In genomic region chr2:152413765-152414584, GRCm38 (mm10) we compare ENCODE assay signal across 9 mouse cellular contexts. TPM values are rescaled to one million over a fixed set of nuclear protein-coding genes. Genes with fewer than 3 reads are reported as not detected.
DNase-seq lines count a peak whose midpoint lies in the region; ATAC-seq and TF ChIP-seq lines count a peak whose summit lies in the region.
"Had no signal": no experiment of that assay in that cellular context is flagged by ENCODE, and none has a peak within 500 bp of the region (broad histone marks: within the 10 kb centered on the region; RNA-seq: fewer than 3 reads in every experiment).

No protein-coding gene starts in this region.

- peak overlapping the region; percentile 71 for H3K4me3 ChIP-seq in left cerebral cortex, adult 2 months
- H3K4me3 ChIP-seq in erythroblast, embryonic 14.5 days (replicated peaks) = peak overlapping the region; percentile 90
- H3K4me3 ChIP-seq in hindbrain, embryonic 15.5 days = peak overlapping the region; percentile 96
- peak overlapping the region; percentile 86 for H3K4me3 ChIP-seq in liver, embryonic 11.5 days (ENCODE audit: low read depth, low read length)
- H3K4me3 ChIP-seq in neural tube, embryonic 12.5 days = peak overlapping the region; percentile 88

- H3K27me3 ChIP-seq in erythroblast, embryonic 14.5 days (ENCODE audit: control insufficient read depth) = no peaks in the 10 kb centered on the region
- no peaks in the 10 kb centered on the region for H3K27me3 ChIP-seq in hindbrain, embryonic 15.5 days
- no peaks in the 10 kb centered on the region for H3K27me3 ChIP-seq in liver, embryonic 11.5 days (replicated peaks; ENCODE audit: control insufficient read depth, insufficient read depth, low read length)
- H3K27me3 ChIP-seq in neural tube, embryonic 12.5 days (replicated peaks) = no peaks in the 10 kb centered on the region

- intact Hi-C loops in left cerebral cortex, adult 2 months (cut with DNase I) = loop anchor here (1.0 kb wide), 1 partner anchor 17 kb away; no protein-coding TSS in a partner anchor
- intact Hi-C loops in left cerebral cortex, postnatal 25 days (cut with DNase I) = loop anchor here (1.0 to 5.0 kb wide), 2 partner anchors 16 to 258 kb away; partner anchors contain the start of gene Sox12

- under 1% methylated on average over 85 of the region's 86 CpGs for WGBS in hindbrain, embryonic 15.5 days
- under 1% methylated on average over 86 of the region's 86 CpGs for WGBS in liver, embryonic 11.5 days
- under 1% methylated on average over 86 of the region's 86 CpGs for WGBS in neural tube, embryonic 12.5 days

- peak overlapping the region; percentile 95 for H3K27ac ChIP-seq in left cerebral cortex, adult 2 months
- H3K27ac ChIP-seq in hindbrain, embryonic 15.5 days (replicated peaks) = peak overlapping the region; percentile 98
- H3K27ac ChIP-seq in liver, embryonic 11.5 days (ENCODE audit: low read depth, low read length) = peak overlapping the region; percentile 96
- peak overlapping the region; percentile 95 for H3K27ac ChIP-seq in neural tube, embryonic 12.5 days

- TF ChIP-seq CTCF in left cerebral cortex, adult 2 months (IDR thresholded peaks at IDR 0.05) = no peak

- peak; percentile 24; the same call in 1 of the 2 replicates for ATAC-seq in hindbrain, embryonic 15.5 days (ENCODE audit: low FRiP score, low read depth)
- ATAC-seq in liver, embryonic 11.5 days (replicated peaks; ENCODE audit: low FRiP score) = peak; percentile 27
- peak; percentile 34 for ATAC-seq in neural tube, embryonic 12.5 days (ENCODE audit: low FRiP score, low read depth)

- peak overlapping the region; percentile 94 for H3K9ac ChIP-seq in hindbrain, embryonic 15.5 days
- H3K9ac ChIP-seq in liver, embryonic 11.5 days (ENCODE audit: low read depth, low read length) = peak overlapping the region; percentile 99
- H3K9ac ChIP-seq in neural tube, embryonic 12.5 days = peak overlapping the region; percentile 99

- peaks cover 56% of the 10 kb centered on the region for H3K4me1 ChIP-seq in erythroblast, embryonic 14.5 days (ENCODE audit: control insufficient read depth)
- peaks cover 47% of the 10 kb centered on the region for H3K4me1 ChIP-seq in hindbrain, embryonic 15.5 days (replicated peaks)
- H3K4me1 ChIP-seq in liver, embryonic 11.5 days (replicated peaks; ENCODE audit: control insufficient read depth, insufficient read depth, low read length) = peaks cover 27% of the 10 kb centered on the region
- H3K4me1 ChIP-seq in neural tube, embryonic 12.5 days = peaks cover 39% of the 10 kb centered on the region

- peaks cover 7% of the 10 kb centered on the region for H3K9me3 ChIP-seq in erythroblast, embryonic 14.5 days (ENCODE audit: control insufficient read depth, low read length)
- H3K9me3 ChIP-seq in hindbrain, embryonic 15.5 days = no peaks in the 10 kb centered on the region
- peaks cover 6% of the 10 kb centered on the region; the same call in 1 of the 2 replicates for H3K9me3 ChIP-seq in liver, embryonic 11.5 days (ENCODE audit: control insufficient read depth, low read length)
- no peaks in the 10 kb centered on the region for H3K9me3 ChIP-seq in neural tube, embryonic 12.5 days

- H3K36me3 ChIP-seq in erythroblast, embryonic 14.5 days (ENCODE audit: control insufficient read depth) = peaks cover 25% of the 10 kb centered on the region
- H3K36me3 ChIP-seq in hindbrain, embryonic 15.5 days = no peaks in the 10 kb centered on the region
- peaks cover 4% of the 10 kb centered on the region; the same call in 1 of the 2 replicates for H3K36me3 ChIP-seq in liver, embryonic 11.5 days (ENCODE audit: control insufficient read depth, insufficient read depth, low read length)
- H3K36me3 ChIP-seq in neural tube, embryonic 12.5 days = no peaks in the 10 kb centered on the region

- H3K4me2 ChIP-seq in hindbrain, embryonic 15.5 days = peak overlapping the region; percentile 92
- peak overlapping the region; percentile 92 for H3K4me2 ChIP-seq in liver, embryonic 11.5 days
- H3K4me2 ChIP-seq in neural tube, embryonic 12.5 days (replicated peaks) = peak overlapping the region; percentile 94

- peak in 1 of 2 experiments; percentile 35 for DNase-seq in left cerebral cortex, adult 2 months (ENCODE audit: extremely low spot score in 1 of 2, low spot score in 2 of 2)
- DNase-seq in left cerebral cortex, postnatal 25 days (ENCODE audit: low spot score in 2 of 2) = no peak
- peak; percentile 48 for DNase-seq in adrenal gland, postnatal 25 days
- peak; percentile 70 for DNase-seq in liver, embryonic 11.5 days (ENCODE audit: low spot score)
- DNase-seq in natural killer cell, adult 2 months (ENCODE audit: low spot score in 2 of 2) = no peak

RNA-seq across cellular contexts. Expression of gene Zcchc3, which starts 0.9 kb away (rescaled TPM):
- total RNA-seq in left cerebral cortex, adult 2 months (2021) = 1 to 10 TPM; 8.5 to 9.9 TPM
- 1 to 10 TPM; 9.5 to 9.9 TPM for total RNA-seq in left cerebral cortex, postnatal 25 days (2021)
- total RNA-seq in adrenal gland, postnatal 25 days (2021) = 7.6 and 8.3 TPM in 2 replicates
- 0.90 and 1.0 TPM in 2 replicates for polyA plus RNA-seq in erythroblast, embryonic 14.5 days (2012)
- 18.6 TPM in 2 replicates for polyA plus RNA-seq in hindbrain, embryonic 15.5 days (2015; fragmentation: Nextera tagmentation; extraction: Ambion mirVana)
- 41.6 and 44.6 TPM in 2 replicates for polyA plus RNA-seq in liver, embryonic 11.5 days (2014; fragmentation: Nextera tagmentation; extraction: Ambion mirVana)
- polyA plus RNA-seq in neural tube, embryonic 12.5 days (2016; fragmentation: Nextera tagmentation; extraction: Ambion mirVana) = 47.9 and 49.8 TPM in 2 replicates

RNA-seq across cellular contexts. Expression of gene 6820408C15Rik, which starts 1.4 kb away (rescaled TPM):
- total RNA-seq in left cerebral cortex, adult 2 months (2021) = 1 to 10 TPM; 2.4 to 3.0 TPM
- total RNA-seq in left cerebral cortex, postnatal 25 days (2021) = 1 to 10 TPM; 2.1 to 2.2 TPM
- not detected in 2 replicates for total RNA-seq in adrenal gland, postnatal 25 days (2021)
- polyA plus RNA-seq in erythroblast, embryonic 14.5 days (2012) = not detected in 2 replicates
- 2.2 and 2.3 TPM in 2 replicates for polyA plus RNA-seq in hindbrain, embryonic 15.5 days (2015; fragmentation: Nextera tagmentation; extraction: Ambion mirVana)
- polyA plus RNA-seq in liver, embryonic 11.5 days (2014; fragmentation: Nextera tagmentation; extraction: Ambion mirVana) = 0.31 and 1.1 TPM in 2 replicates
- polyA plus RNA-seq in neural tube, embryonic 12.5 days (2016; fragmentation: Nextera tagmentation; extraction: Ambion mirVana) = 0.53 and 0.61 TPM in 2 replicates

RNA-seq across cellular contexts. Expression of gene Sox12, which starts 16.1 kb away (rescaled TPM):
- total RNA-seq in left cerebral cortex, adult 2 months (2021) = 10 to 100 TPM; 12.8 to 15.7 TPM
- 10 to 100 TPM; 14.0 to 15.6 TPM for total RNA-seq in left cerebral cortex, postnatal 25 days (2021)
- total RNA-seq in adrenal gland, postnatal 25 days (2021) = 17.0 and 22.8 TPM in 2 replicates
- 1.4 and 2.3 TPM in 2 replicates for polyA plus RNA-seq in erythroblast, embryonic 14.5 days (2012)
- 13.8 and 14.9 TPM in 2 replicates for polyA plus RNA-seq in hindbrain, embryonic 15.5 days (2015; fragmentation: Nextera tagmentation; extraction: Ambion mirVana)
- 8.5 and 9.8 TPM in 2 replicates for polyA plus RNA-seq in liver, embryonic 11.5 days (2014; fragmentation: Nextera tagmentation; extraction: Ambion mirVana)
- 18.5 and 18.9 TPM in 2 replicates for polyA plus RNA-seq in neural tube, embryonic 12.5 days (2016; fragmentation: Nextera tagmentation; extraction: Ambion mirVana)

RNA-seq across cellular contexts. Expression of gene Nrsn2, which starts 37.5 kb away (rescaled TPM):
- 10 to 100 TPM; 74.6 to 90.8 TPM for total RNA-seq in left cerebral cortex, adult 2 months (2021)
- 10 to 100 TPM; 73.5 to 90.0 TPM for total RNA-seq in left cerebral cortex, postnatal 25 days (2021)
- 2.1 and 3.2 TPM in 2 replicates for total RNA-seq in adrenal gland, postnatal 25 days (2021)
- not detected in 2 replicates for polyA plus RNA-seq in erythroblast, embryonic 14.5 days (2012)
- 50.6 and 60.3 TPM in 2 replicates for polyA plus RNA-seq in hindbrain, embryonic 15.5 days (2015; fragmentation: Nextera tagmentation; extraction: Ambion mirVana)
- polyA plus RNA-seq in liver, embryonic 11.5 days (2014; fragmentation: Nextera tagmentation; extraction: Ambion mirVana) = 0.45 and 0.49 TPM in 2 replicates
- 14.7 and 16.5 TPM in 2 replicates for polyA plus RNA-seq in neural tube, embryonic 12.5 days (2016; fragmentation: Nextera tagmentation; extraction: Ambion mirVana)

RNA-seq across cellular contexts. Expression of gene Defb23, which starts 50.4 kb away (rescaled TPM):
- not detected for total RNA-seq in left cerebral cortex, adult 2 months (2021)
- not detected for total RNA-seq in left cerebral cortex, postnatal 25 days (2021)
- not detected in 2 replicates for total RNA-seq in adrenal gland, postnatal 25 days (2021)
- polyA plus RNA-seq in erythroblast, embryonic 14.5 days (2012) = not detected in 2 replicates
- polyA plus RNA-seq in hindbrain, embryonic 15.5 days (2015; fragmentation: Nextera tagmentation; extraction: Ambion mirVana) = not detected in 2 replicates
- polyA plus RNA-seq in liver, embryonic 11.5 days (2014; fragmentation: Nextera tagmentation; extraction: Ambion mirVana) = not detected in 2 replicates
- not detected in 2 replicates for polyA plus RNA-seq in neural tube, embryonic 12.5 days (2016; fragmentation: Nextera tagmentation; extraction: Ambion mirVana)
- total RNA-seq: left cerebral cortex, postnatal 10 days had no signal

Comparison
In these comparisons a context has a peak if more than half of its experiments do, and no peak if none do; other contexts are left out.
1. DNase-seq: peak in adrenal gland, postnatal 25 days (single experiment) and liver, embryonic 11.5 days (single experiment); none in left cerebral cortex, postnatal 25 days (0 of 2) and natural killer cell, adult 2 months (0 of 2).
2. Peak in every context shown above with its lines, with median percentiles within 50 percentile points of each other: H3K27ac ChIP-seq, H3K4me3 ChIP-seq, ATAC-seq, H3K4me2 ChIP-seq and H3K9ac ChIP-seq.